Mouse (Mus musculus) B cell, adult 2 months (primary cell): ENCODE measurements at regions not wholly inside any gene's neighbourhood (a gene's known extent, or its start where the extent isn't known, plus 50 kb on each side); places are given as distances from the start of the nearest gene placed in this dataset.

Experiments
- DNase-seq, 2 experiments: peaks; one replicate each; pipeline ENCODE4 v3.0.0; 2022

DNA sequence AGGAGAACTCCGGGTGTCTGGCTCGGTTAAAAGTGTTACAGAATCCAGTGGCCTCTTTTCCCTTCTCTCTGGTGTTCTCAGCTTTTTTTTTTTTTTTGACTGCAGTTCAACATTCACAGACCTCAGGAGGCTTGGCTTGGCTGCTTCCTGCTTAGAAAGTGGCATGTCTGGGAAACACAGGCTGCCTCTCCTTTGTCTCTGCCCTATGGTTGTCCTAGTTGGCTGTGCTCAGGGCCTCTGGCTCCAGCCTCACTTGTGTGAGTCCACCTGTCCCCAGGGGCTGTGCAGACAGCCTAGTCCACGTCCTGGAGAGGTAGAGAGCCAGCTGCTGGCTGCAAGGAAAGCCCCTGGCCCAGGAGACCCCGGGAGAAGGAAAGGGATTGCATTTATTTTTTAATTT is 212.3 kb upstream of the Rbfox1 start:
- no peak for DNase-seq

DNA sequence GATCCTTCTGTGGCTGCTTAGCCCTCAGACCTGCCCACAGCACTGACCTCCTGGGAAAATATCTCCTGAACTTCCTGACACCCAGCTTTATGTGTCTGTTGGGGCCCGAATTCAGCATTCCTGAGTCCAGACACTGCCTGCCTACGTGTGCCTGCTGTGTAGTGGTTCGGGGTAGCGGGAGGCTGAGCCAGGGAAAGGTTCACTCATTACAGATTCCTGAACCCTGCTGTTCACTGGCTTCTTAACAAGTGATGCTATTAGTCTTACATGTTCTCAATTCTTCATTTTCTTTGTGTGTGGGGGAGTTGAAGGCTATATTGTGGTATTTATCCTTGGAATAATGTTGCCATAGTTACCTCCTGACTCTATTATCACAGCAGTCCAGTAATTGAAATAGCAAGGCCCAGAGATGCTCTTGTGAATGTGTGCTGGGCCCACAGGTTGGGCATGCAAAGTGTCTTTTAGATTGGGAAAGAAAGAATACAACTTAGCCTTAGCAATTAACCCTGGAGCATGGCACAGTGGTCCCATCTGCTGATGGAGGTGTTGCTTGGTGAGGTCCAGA is 216.7 kb upstream of the Rbfox1 start:
- no peak for DNase-seq

DNA sequence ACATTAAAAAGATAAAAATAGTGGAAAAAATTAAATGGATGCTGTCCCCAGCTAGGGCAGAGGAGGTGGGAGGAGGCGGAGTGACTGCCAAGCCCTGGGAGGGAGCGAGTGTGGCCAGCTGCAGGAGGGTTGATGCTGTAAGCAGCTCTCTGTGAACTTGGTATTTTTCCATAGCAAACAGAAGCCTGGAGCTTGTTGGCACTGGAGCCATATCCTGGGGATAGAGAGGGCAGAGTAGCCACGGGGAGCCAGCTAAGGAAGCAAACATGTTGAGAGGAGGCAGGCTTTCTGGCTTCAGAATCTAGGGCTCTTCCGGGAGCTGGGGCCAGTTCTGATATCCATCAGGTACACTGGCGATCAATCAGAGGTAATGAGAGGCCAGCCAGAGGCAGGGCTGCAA is 223.2 kb upstream of the Rbfox1 start:
- DNase-seq = no peak

DNA sequence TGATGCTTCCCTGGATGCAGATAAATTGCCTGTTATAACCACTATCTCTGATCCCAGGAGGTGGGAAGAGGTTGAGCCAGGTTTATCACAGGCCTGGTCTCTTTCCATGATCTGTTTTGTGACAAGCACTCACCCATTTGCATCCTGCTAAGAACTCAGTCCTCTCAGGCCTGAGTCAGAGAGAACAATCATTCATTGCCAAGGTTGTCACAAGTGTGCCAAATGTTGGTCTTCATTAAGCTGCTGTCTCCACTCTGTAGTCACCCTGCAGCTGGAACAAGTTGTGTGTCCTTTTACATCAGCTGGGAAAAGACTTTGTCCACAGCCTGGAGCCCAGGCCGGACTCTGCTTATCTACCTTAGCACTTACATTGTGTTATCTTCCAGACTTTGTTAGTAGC is 233.6 kb upstream of the Rbfox1 start:
- DNase-seq = no peak

DNA sequence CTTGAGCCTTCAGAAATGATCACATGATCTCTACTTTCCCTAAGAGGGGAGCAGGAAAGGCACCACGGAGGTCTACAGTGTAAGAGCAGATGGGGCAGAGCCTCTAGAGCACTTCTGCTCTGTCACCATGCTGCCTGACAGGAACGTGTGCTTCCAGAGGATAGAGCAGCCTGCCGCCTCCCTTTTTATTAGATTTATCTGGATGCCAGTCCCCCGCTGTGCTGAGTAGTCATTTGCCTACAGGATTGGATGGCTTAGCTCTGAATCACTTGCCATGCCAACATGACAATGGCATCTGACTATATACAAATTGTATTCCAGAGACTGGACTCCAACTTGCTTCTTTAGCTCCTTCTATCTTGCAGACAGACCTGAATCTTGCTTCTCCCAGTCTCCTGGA is 234.2 kb upstream of the Rbfox1 start:
- DNase-seq = no peak

DNA sequence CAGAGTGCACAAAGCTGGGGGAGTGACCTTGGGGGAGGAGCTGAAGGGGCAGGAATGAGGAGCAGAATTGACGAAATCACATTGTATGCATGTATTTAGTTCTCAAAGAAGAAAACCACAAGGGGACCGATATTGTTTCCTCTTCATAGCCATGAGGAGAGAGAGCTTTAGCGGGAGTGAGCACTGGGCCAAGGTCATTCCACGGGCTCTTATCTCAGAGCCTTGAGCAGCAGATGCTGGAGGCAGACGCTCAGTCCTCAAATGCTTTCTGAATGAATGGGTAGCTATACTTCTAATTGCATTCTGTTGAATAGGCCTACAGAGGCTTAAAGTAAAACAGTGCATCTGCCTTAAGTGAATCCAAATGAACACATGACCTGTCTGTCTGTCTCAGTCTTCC is 245.2 kb upstream of the Rbfox1 start:
- DNase-seq = no peak

DNA sequence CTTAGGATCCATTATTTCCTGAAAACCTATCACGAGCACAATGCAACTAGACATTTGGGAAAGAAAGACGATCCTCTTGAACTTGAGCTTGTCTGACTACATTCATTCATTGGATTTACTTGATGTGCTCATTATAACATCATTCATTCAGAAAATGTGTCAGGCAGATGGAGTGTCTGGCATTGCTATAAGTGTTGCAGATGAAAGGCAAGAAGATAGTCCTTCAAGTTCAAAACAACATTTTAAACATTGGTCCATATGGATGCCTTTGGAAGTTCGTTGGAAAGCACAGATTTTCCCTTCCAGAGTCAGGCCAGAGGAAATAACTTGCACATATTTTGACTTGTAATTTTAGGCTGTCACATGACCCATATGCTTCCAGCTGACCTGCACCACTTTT is 255.2 kb upstream of the Rbfox1 start:
- no peak for DNase-seq

DNA sequence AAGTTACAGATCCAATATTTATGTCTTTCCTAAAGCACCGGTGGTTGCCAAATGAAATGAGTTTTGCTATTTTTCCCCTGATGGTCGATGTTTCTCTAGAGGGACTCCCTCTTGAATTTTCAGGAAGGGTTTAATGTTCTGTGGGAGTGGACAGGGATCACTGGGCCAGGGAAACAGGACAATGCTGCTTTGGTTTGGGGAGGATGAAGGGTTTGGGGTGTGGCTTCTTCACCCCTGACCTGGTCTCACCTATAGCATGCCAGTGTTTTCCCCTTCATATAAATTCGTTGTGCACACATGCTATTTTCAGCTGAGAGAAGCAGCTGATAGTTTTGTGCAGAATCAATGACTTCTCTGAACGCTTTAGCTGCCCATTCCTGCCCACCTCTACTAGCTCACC is 257.2 kb upstream of the Rbfox1 start:
- no peak for DNase-seq

DNA sequence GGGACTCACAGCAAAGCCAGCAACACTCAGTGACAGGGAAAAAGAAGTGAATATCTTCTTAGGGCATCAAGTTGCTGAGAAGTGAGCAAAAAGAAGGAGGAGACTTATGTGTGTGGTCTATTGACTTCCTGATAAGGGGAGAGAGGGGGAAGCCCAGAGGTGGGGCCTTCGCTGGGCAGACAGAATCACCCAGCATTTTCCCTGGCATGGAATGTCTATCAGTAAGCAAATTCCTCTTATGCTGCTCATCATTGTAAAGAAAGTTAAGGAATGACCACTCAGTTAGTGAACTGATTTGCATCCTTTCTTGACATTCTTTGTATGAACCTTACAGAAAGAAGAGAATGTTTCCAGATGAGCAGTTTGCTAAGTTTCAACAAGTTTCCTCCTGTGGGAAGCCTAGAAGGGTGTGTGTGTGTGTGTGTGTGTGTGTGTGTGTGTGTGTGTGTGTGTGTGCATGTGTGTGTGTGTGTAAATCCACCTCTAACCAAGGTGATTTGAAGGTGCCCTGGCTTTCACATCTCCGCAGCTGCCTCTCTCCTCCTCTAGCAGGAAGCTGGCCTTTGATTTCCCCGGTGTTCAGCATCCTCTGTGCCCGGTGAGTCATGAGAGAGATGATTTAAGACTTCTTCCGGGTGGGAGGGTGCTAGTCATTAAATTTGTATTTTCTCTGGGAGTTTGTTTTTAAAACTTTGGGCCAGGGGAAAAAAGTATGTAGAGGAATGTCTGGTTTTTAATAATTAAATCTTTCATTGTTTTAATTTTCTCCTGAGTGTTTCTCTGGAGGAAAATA is 257.8 kb upstream of the Rbfox1 start:
- DNase-seq = no peak

DNA sequence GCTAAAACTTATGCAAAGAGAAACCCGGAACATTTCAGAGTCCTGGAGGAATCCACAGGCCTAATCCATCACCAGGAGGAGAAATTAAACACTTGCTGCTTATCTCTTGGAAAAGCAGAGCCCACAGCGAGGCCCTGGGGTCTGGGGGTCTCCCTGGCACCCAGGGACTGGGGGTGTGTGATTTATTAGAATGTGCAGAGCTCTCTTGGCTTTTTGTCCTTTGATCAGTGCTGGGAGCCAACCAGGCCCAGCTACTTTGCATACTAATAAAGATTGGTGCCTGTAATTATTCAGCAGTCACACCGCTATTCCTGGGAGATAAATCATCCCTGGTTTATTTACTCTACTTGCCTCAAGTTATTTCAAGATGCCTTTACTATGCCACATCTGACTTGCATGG is 260.0 kb upstream of the Rbfox1 start:
- no peak for DNase-seq

DNA sequence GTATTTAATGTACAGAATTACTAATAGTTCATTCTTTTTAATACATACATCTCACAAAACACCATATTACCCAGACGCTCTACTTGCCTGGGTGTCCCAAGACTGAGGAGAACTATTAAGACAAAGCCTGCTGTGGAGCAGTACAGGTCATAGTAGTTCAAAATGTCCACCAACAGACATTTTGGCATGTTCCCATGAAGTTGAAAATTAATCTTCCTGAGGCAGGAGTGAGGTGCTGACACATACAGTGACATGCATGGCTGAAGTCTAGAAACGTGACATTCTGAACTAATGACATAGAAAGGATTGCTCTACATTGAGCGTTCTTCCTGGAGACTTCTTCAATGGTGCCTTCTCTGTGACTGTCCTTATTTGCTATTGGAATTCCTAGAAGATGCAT is 264.6 kb upstream of the Rbfox1 start:
- DNase-seq = no peak

DNA sequence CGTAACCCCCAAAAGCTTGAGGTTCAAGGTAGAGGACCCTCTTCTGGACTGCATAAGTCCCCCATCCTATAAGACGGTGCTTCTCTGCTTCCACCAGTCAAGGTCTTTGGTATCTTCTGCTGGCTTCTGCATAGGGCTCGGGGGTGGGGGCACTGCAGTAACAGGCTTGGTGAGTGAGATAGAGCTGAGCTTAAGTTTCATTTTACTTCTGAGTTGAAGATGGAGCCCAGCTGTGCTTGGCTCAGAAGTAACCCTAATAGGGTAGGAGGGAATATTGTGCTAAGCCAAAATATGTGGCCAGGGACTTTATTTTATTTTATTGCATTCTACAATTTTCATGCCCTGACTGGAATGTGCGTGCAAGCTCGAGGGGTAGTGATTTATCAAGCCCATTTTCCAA is 268.8 kb upstream of the Rbfox1 start:
- DNase-seq = no peak

DNA sequence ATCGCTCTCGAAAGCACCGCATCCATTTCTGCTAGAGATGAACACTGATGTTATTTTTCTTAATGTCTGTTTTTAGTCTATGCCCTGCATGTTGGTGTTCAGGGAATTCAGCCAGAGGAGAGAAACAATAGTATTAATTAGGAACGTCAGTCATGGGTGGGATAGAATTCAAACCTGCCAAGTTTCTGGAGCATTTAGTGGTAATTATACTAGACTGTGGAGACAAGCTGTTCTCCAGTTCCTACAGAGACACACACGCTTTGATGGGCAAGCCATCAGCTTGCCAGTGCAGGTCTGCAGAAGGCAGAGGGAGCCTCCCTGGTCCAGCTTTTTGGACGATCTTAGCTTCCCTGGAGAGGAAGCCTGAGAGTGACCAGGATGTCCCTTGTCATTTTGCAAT is 289.8 kb upstream of the Rbfox1 start:
- DNase-seq = no peak

DNA sequence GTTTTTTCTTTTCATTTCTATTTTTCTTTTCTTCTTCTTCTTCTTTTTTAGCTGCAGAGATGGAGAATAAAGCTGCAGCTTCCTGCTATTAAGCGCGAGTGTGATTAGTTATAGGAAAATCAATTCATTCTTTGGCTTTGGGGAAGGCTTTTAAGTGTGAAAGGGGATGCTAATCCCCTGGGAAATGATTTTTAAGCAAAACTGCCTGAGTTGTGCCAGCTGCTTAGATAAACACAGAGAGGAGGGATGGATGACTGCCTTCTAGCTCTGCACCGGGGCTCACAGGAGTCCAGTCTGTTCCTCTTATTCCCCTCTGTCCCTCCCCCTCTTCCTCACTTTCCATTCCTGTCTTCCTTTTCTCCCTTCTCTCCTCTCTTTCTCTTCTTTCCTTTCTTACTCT is 306.8 kb upstream of the Rbfox1 start:
- DNase-seq = no peak

DNA sequence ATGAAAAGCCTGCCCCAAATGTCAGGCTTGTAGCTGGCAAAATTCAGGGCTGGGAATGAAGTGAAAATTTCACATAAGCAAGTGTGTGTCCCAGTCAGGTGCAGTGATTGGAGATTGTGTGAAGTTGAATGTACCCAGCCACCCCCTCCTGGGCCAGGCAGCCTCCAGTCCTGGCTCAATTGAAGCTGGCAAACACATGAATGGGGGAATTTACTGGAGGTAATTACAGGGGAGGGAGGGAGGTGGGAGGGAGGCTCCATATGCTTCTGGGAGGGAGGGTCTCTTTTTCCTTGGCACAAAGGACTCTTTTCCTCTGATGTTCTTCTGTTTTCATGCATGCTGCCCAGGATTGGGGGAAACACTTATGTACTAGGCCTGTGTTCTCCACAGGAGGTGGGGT is 312.4 kb upstream of the Rbfox1 start:
- no peak for DNase-seq

DNA sequence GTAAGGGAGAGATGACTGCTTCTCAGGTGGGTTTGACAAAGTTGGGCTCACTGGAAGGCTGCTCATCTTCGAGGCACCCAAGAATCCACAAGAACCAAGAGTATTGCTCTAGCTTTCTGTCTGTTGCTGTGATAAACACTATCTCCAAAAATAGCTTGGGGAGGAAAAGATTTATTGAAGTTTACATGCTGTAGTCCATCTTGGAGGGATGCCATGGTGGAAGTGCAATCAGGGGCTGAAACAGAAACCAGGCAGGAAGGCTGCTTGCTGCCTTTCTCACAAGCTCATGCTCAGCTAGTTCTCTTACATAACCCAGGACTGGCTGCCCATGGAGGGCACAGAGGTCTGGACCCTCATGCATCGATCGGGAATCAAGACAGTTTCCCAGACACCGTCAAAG is 314.5 kb upstream of the Rbfox1 start:
- DNase-seq = no peak

DNA sequence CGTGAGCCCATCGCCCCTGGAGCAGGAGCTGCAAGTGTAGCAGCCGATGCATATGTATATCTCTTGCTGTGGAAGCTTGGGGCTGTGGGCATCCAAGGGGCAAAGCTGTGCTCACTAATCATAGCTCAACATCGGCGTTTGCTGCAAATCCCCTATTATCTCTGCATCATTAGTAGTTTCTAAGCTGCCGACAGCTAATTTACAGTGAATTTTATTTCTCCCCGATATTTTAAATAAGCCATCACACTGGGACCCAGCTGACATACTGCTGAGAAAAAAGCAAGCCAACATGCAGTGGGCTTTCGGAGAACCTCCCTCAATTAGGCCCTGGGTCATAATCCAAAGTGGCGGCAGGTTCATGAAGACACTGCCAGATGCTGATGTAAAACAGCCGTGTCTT is 313.3 kb upstream of the Eef2kmt start:
- no peak for DNase-seq

DNA sequence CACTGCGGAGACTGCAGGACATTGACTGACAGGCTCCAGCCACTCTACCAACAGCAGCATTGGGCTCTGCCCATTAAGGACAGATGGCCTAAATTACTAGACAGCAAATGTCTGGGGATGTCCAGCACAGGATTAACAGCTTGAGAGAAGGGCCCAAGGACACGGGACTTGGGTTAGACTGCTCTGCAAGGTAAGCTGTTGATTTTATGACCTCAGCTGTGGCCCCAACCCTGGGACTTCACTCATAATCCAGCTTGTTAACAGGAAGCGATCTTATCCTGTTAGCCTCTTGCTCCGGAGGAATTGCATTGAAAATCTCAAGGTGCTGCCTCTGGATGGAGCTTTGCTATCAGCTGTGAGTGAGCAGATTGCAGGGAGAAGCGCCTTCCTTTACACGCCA is 293.2 kb upstream of the Eef2kmt start:
- no peak for DNase-seq

DNA sequence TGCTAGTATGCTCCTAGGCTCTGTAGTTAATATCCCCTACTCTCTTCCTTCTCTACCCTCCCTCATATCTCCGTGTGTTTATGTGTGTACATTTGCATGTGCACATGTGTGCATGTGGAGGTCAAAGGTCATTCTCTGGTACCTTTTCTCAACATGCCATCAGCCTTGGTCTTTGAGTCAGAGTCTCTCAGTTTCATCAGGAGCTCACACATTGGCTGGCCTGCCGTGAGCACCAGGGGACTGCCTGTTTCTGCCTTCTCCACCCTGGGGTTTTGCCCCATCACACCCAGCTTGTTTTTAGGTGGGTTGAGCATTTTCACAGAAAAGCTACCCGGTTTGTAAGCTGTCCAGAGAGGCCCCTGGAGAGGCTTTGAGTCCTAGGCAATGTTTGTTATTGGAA is 292.8 kb upstream of the Eef2kmt start:
- no peak for DNase-seq

DNA sequence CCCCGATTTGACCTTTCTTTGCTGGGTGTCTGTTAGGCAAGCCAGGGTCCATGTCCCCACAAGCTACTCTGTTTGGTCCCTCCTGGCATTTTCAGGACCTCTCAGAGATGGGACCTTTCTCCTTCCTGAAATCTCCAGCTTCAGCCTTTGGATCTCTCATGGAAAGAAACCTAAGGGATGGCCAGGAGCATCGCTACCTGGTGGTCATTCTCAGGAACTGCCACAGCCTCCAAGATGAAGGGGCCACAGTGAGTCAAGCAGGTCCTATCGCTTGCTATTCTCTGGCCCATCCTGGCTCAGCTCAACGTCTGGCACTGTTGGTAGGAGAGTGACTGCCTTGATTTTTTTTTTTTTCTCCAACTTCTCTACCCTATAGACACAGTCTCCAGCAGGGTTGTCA is 291.0 kb upstream of the Eef2kmt start:
- DNase-seq = no peak

DNA sequence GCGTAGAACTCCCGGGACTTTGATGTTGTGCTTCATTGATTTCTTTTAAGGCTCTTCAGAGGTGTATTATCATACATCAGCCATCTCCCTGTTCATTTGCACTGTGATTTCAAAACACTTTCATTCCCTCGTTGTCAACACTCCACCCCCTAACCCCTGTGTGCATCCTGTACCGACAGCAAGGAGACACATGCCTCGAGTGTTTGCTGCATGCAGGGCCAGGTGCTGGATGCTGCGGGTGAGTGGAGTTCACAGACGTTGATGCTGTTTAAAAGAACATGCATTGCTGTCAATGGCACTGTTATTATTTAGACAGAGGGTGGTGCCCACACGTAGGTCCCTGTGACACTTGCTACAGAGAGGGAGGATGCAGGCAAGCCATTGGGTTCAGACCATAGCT is 290.0 kb upstream of the Eef2kmt start:
- no peak for DNase-seq

DNA sequence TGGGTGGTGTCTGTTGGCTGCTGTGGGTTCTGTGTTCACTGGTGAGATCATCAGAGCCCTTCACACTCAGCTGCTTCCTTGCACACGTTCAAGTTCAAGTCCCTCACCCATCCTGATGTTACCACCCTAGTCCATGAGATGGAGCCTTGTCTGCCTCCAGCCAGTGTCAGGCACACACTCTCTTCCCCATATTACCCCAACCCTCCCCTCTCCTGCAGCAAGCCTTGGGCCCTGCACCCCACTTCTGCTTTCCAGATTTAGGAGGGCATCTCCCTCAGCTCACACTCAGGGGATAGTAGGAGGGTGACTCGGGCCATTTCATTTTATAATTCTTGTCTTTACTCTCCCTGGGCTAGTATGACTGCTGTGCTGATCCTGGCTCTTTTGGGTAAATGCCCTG is 288.7 kb upstream of the Eef2kmt start:
- DNase-seq = no peak

DNA sequence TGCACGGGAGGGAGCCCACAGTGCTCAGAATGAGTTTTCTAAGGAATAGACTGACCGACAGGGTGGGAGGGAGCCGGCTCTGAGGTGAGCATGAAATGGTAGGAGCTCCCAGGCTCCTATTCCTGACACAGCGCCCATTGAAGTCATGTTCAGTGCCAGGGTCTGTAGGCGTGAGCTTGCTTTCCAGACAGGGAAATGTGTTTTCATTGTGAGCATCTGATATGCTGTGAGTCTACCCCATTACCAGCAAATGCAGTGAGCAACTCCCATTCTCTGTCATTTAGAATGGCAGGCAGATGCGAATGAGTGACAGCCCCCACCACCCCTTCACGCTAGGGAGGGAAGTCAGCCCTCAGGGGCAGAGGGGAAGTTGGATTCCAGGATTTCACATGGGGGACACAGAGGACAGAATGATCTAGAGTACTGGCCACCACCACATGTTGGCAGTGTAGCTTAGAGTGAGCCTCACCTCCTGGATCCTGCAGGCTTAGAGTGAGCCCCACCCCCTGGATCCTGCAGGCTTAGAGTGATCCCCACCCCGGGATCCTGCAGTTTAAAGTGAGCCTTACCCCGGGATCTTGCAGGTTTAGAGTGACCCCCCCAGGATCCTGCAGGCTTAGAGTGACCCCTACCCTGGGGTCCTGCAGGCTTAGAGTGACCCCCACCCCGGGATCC is 283.2 kb upstream of the Eef2kmt start:
- no peak for DNase-seq
